9 mouse cellular contexts compared by ENCODE assay signal in genomic region chr7:16002171-16002570, GRCm38 (mm10). TPM values are rescaled to one million over a fixed set of nuclear protein-coding genes. Genes with fewer than 3 reads are reported as not detected.
DNase-seq lines count a peak whose midpoint lies in the region; ATAC-seq and TF ChIP-seq lines count a peak whose summit lies in the region.
"Had no signal": no experiment of that assay in that cellular context is flagged by ENCODE, and none has a peak within 500 bp of the region (broad histone marks: within the 10 kb centered on the region; RNA-seq: fewer than 3 reads in every experiment).

No protein-coding gene starts in this region.

- POLR2A ChIA-PET in Patski (lab: Charles Lee): no interaction called here

- no peak for ATAC-seq in Patski
- peak; percentile 51; the same call in 1 of the 2 replicates for ATAC-seq in monocyte, adult 5-6 weeks (replicated peaks; ENCODE audit: insufficient number of reproducible peaks, low FRiP score, low TSS enrichment, poor library complexity, severe bottlenecking)

- H3K27ac ChIP-seq in heart, embryonic 10.5 days: no peak overlapping the region

- DNase-seq in heart, adult 11 months: peak; percentile 99
- no peak for DNase-seq in heart, embryonic 10.5 days (ENCODE audit: low spot score)
- peak; percentile 28 for DNase-seq in Patski (ENCODE audit: low read depth, low spot score)
- peak; percentile 86 to 91 for DNase-seq in gastrocnemius, adult 8-10 months (ENCODE audit: low spot score in 2 of 2)
- DNase-seq in layer of hippocampus, adult 9-11 months: peak; percentile 84
- no peak for DNase-seq in retina, postnatal 1 day
- DNase-seq in retina, embryonic 14.5 days (ENCODE audit: low spot score): no peak

- peaks cover 22% of the 10 kb centered on the region for H3K36me3 ChIP-seq in heart, embryonic 10.5 days

- peaks cover 20% of the 10 kb centered on the region for H3K4me1 ChIP-seq in heart, embryonic 10.5 days

- CTCF ChIA-PET in Patski (lab: Charles Lee): interaction anchor here (1.0 kb wide), 1 partner anchor 19 kb away, joined by 4 read pairs; no protein-coding TSS in a partner anchor

- H3K9me3 ChIP-seq in heart, embryonic 10.5 days: no peaks in the 10 kb centered on the region

- TF ChIP-seq CTCF in Patski (IDR thresholded peaks at IDR 0.05): no peak

- in situ Hi-C loops in Patski (cut with MboI; ENCODE audit: low pct_unique_long_range_greater_than_20kb): no loop called here

- H3K4me3 ChIP-seq in heart, embryonic 10.5 days: no peak overlapping the region

- 90% methylated on average over 5 of the region's 5 CpGs for WGBS in heart, embryonic 10.5 days

- H3K27me3 ChIP-seq in heart, embryonic 10.5 days (ENCODE audit: insufficient read depth, poor library complexity, severe bottlenecking): no peaks in the 10 kb centered on the region
- no peaks in the 10 kb centered on the region for H3K27me3 ChIP-seq in Patski

RNA-seq across cellular contexts. Expression of gene Ehd2, which starts 34.8 kb away (rescaled TPM):
- polyA plus RNA-seq in heart, embryonic 10.5 days (2016; fragmentation: Nextera tagmentation; extraction: Ambion mirVana): 22.1 and 26.2 TPM in 2 replicates
- 63.0 TPM for polyA plus RNA-seq in Patski (2021)
- 10 to 100 TPM; 23.7 to 32.7 (median 28.2) TPM for total RNA-seq in gastrocnemius, adult 8-10 months (2022)
- total RNA-seq in monocyte, adult 5-6 weeks (2017): 0.49 TPM in 1 of 3 replicates, not detected in the others

RNA-seq across cellular contexts. Expression of gene Bicra, which starts 45.5 kb away (rescaled TPM):
- 5.8 and 7.4 TPM in 2 replicates for polyA plus RNA-seq in heart, embryonic 10.5 days (2016; fragmentation: Nextera tagmentation; extraction: Ambion mirVana)
- polyA plus RNA-seq in Patski (2021): 10.8 TPM
- total RNA-seq in gastrocnemius, adult 8-10 months (2022): 1 to 10 TPM; 3.7 to 6.8 (median 5.6) TPM
- 2.2 to 10.0 TPM (median 2.6 TPM) in 3 replicates for total RNA-seq in monocyte, adult 5-6 weeks (2017)

RNA-seq across cellular contexts. Expression of gene Nop53, which starts 56.3 kb away (rescaled TPM):
- polyA plus RNA-seq in heart, embryonic 10.5 days (2016; fragmentation: Nextera tagmentation; extraction: Ambion mirVana): 136 and 152 TPM in 2 replicates
- 160 TPM for polyA plus RNA-seq in Patski (2021)
- total RNA-seq in gastrocnemius, adult 8-10 months (2022): 10 to 100 TPM; 76.2 to 96.3 (median 82.3) TPM
- 208 to 319 TPM (median 268 TPM) in 3 replicates for total RNA-seq in monocyte, adult 5-6 weeks (2017)

RNA-seq across cellular contexts. Expression of gene Zfp541, which starts 59.4 kb away (rescaled TPM):
- polyA plus RNA-seq in heart, embryonic 10.5 days (2016; fragmentation: Nextera tagmentation; extraction: Ambion mirVana): not detected in 2 replicates
- 0.01 TPM for polyA plus RNA-seq in Patski (2021)
- total RNA-seq in gastrocnemius, adult 8-10 months (2022): not detected
- total RNA-seq in monocyte, adult 5-6 weeks (2017): 0.11 to 0.29 TPM in 2 of 3 replicates, not detected in the other
- polyA plus RNA-seq: small intestine, adult 2 months had no signal

Comparison
In these comparisons a context has a peak if more than half of its experiments do, and no peak if none do; other contexts are left out.
1. DNase-seq: peak in heart, adult 11 months (single experiment), Patski (single experiment), gastrocnemius, adult 8-10 months (2 of 2) and layer of hippocampus, adult 9-11 months (single experiment); none in heart, embryonic 10.5 days (single experiment), retina, postnatal 1 day (single experiment) and retina, embryonic 14.5 days (single experiment).
2. RNA of gene Ehd2, which starts 34.8 kb away (total RNA-seq): 23.7 to 32.7 TPM in gastrocnemius, adult 8-10 months; 0.49 TPM in monocyte, adult 5-6 weeks; every median in the first group is over 10 times any median in the second.